Mouse (Mus musculus) hindbrain, postnatal 0 days (tissue): ENCODE measurements at regions not wholly inside any gene's neighbourhood (a gene's known extent, or its start where the extent isn't known, plus 50 kb on each side); places are given as distances from the start of the nearest gene placed in this dataset.

Experiments
- ATAC-seq: fragments of 200-750 bp; cut with Nextera tagmentation; 2 replicates; pipeline ENCODE4 v1.8.0; 2017; ENCODE audit warnings: mild to moderate bottlenecking, moderate TSS enrichment, moderate library complexity
- DNase-seq: peaks from one replicate; pipeline ENCODE4 v3.0.0-alpha.2; 2015; ENCODE audit warnings: low spot score
- H3K27ac ChIP-seq: fragments of 300-500 bp; sonication (generic); 2 replicates; pipeline ENCODE4 v1.5.1; 2014; ENCODE audit warnings: mild to moderate bottlenecking
- H3K27me3 ChIP-seq: fragments of 300-500 bp; sonication (generic); 2 replicates; pipeline ENCODE4 v1.6.1; 2014; ENCODE audit warnings: low read length, mixed read lengths; ENCODE audit not compliant: insufficient read depth
- H3K36me3 ChIP-seq: fragments of 300-500 bp; sonication (generic); 2 replicates; pipeline ENCODE4 v1.6.1; 2014; ENCODE audit warnings: low read length, mixed read lengths; ENCODE audit not compliant: insufficient read depth
- H3K4me1 ChIP-seq: fragments of 300-500 bp; sonication (generic); 2 replicates; pipeline ENCODE4 v1.6.1; 2014; ENCODE audit warnings: antibody characterized with exemption, low read length, mixed read lengths; ENCODE audit not compliant: insufficient read depth
- H3K4me2 ChIP-seq: fragments of 300-500 bp; sonication (generic); 2 replicates; pipeline ENCODE4 v1.6.1; 2014; ENCODE audit warnings: low read depth, mild to moderate bottlenecking, low read length, moderate library complexity, mixed read lengths
- H3K4me3 ChIP-seq: fragments of 300-500 bp; sonication (generic); 2 replicates; pipeline ENCODE4 v1.5.1; 2014; ENCODE audit warnings: low read length
- H3K9ac ChIP-seq: fragments of 300-500 bp; sonication (generic); replicated peaks from 2 replicates; pipeline ENCODE4 v1.6.1; 2014; ENCODE audit warnings: mild to moderate bottlenecking, low read length, moderate library complexity, mixed read lengths
- H3K9me3 ChIP-seq: fragments of 300-500 bp; sonication (generic); 2 replicates; pipeline ENCODE4 v1.6.1; 2016; ENCODE audit warnings: low read length, mixed read lengths
- CTCF ChIP-seq: IDR thresholded peaks from 2 replicates; pipeline ENCODE4 v1.5.1; 2016; ENCODE audit warnings: antibody characterized with exemption, control low read depth, low read depth
- WGBS: fragments of 180-500 bp; shearing (Covaris S2); extraction: QIAGEN DNeasy Blood & Tissue Kit; methylation state at CpG from one replicate; pipeline ENCODE4 v1.1.7; 2014; 5-methylcytosine and 5-hydroxymethylcytosine counted together

- Histone ChIP-seq H3K36me3 (no peaks in the 10 kb centered on the region), H3K27me3 (no peaks in the 10 kb centered on the region), H3K27ac (peak overlapping the region; percentile 86), H3K4me2 (peak overlapping the region; percentile 60; the same call in 1 of the 2 replicates), H3K9me3 (no peaks in the 10 kb centered on the region), H3K4me3 (no peak overlapping the region), H3K9ac (0 out of 2 replicates have a peak overlapping the region, but pooled peaks have one; percentile 24), H3K4me1 (peaks cover 5% of the 10 kb centered on the region; the same call in 1 of the 2 replicates)
- peak; percentile 54 for DNase-seq
- no peak for TF ChIP-seq CTCF
- WGBS: 2% methylated on average over 5 of the region's 5 CpGs
- ATAC-seq: no peak
Observed at GRCm38 (mm10) chrX:13344701-13345100, 63.9 kb downstream of the Ddx3x start.

GRCm38 (mm10) chrX:13345126-13345525, 64.4 kb downstream of the Ddx3x start:
- Histone ChIP-seq H3K4me2 (peak overlapping the region; percentile 60; the same call in 1 of the 2 replicates), H3K4me3 (no peak overlapping the region), H3K4me1 (peaks cover 5% of the 10 kb centered on the region; the same call in 1 of the 2 replicates), H3K9ac (0 out of 2 replicates have a peak overlapping the region, but pooled peaks have one; percentile 24), H3K36me3 (no peaks in the 10 kb centered on the region), H3K9me3 (no peaks in the 10 kb centered on the region), H3K27ac (peak overlapping the region; percentile 86), H3K27me3 (no peaks in the 10 kb centered on the region)
- no peak for TF ChIP-seq CTCF
- ATAC-seq: no peak
- peak; percentile 13 for DNase-seq
- WGBS: 27% methylated on average over 5 of the region's 5 CpGs

GRCm38 (mm10) chrX:13346011-13346631, 65.4 kb downstream of the Ddx3x start:
- Histone ChIP-seq H3K27me3 (no peaks in the 10 kb centered on the region; the same call in 1 of the 2 replicates), H3K9ac (peak overlapping the region; percentile 44; the same call in 1 of the 2 replicates), H3K4me2 (peak overlapping the region; percentile 60), H3K4me1 (peaks cover 5% of the 10 kb centered on the region; the same call in 1 of the 2 replicates), H3K4me3 (peak overlapping the region; percentile 33), H3K36me3 (no peaks in the 10 kb centered on the region), H3K27ac (peak overlapping the region; percentile 86), H3K9me3 (no peaks in the 10 kb centered on the region)
- ATAC-seq (peak; percentile 47), DNase-seq (peak; percentile 53)
- TF ChIP-seq CTCF: no peak
- WGBS: 10% methylated on average over 21 of the region's 21 CpGs

GRCm38 (mm10) chrX:13346696-13347026, 65.9 kb downstream of the Ddx3x start:
- Histone ChIP-seq H3K36me3 (no peaks in the 10 kb centered on the region), H3K9me3 (no peaks in the 10 kb centered on the region), H3K4me3 (peak overlapping the region; percentile 33), H3K27ac (peak overlapping the region; percentile 86), H3K27me3 (no peaks in the 10 kb centered on the region; the same call in 1 of the 2 replicates), H3K9ac (peak overlapping the region; percentile 44; the same call in 1 of the 2 replicates), H3K4me1 (peaks cover 5% of the 10 kb centered on the region; the same call in 1 of the 2 replicates), H3K4me2 (peak overlapping the region; percentile 60)
- ATAC-seq: no peak
- WGBS: 17% methylated on average over 5 of the region's 5 CpGs
- no peak for TF ChIP-seq CTCF
- no peak for DNase-seq

- ATAC-seq (peak; percentile 95), DNase-seq (peak; percentile 93)
- H3K9me3 ChIP-seq: no peaks in the 10 kb centered on the region
- peak overlapping the region; percentile 86 for H3K27ac ChIP-seq
- WGBS: 10% methylated on average over 27 of the region's 27 CpGs
- H3K4me1 ChIP-seq: peaks cover 5% of the 10 kb centered on the region; the same call in 1 of the 2 replicates
- H3K9ac ChIP-seq: peak overlapping the region; percentile 44
- peak overlapping the region; percentile 60 for H3K4me2 ChIP-seq
- peak overlapping the region; percentile 33 for H3K4me3 ChIP-seq
- H3K27me3 ChIP-seq: no peaks in the 10 kb centered on the region; the same call in 1 of the 2 replicates
- TF ChIP-seq CTCF: peak; percentile 22; the same call in 1 of the 2 replicates
- H3K36me3 ChIP-seq: no peaks in the 10 kb centered on the region
Observed at GRCm38 (mm10) chrX:13347027-13347840, 66.5 kb downstream of the Ddx3x start.

GRCm38 (mm10) chrX:13348415-13348814, 67.6 kb downstream of the Ddx3x start:
- Histone ChIP-seq H3K4me3 (no peak overlapping the region), H3K36me3 (no peaks in the 10 kb centered on the region), H3K9ac (no peak overlapping the region), H3K27me3 (no peaks in the 10 kb centered on the region; the same call in 1 of the 2 replicates), H3K27ac (no peak overlapping the region), H3K9me3 (no peaks in the 10 kb centered on the region), H3K4me1 (peaks cover 5% of the 10 kb centered on the region; the same call in 1 of the 2 replicates), H3K4me2 (no peak overlapping the region)
- 73% methylated on average over 1 of the region's 1 CpGs for WGBS
- DNase-seq (no peak), ATAC-seq (no peak)
- no peak for TF ChIP-seq CTCF
